Mouse (Mus musculus) MEL (cell line): ENCODE measurements around the gene Lrrk1. TPM values are rescaled to one million over a fixed set of nuclear protein-coding genes. Genes with fewer than 3 reads are reported as not detected.

Experiments
- DNase-seq: peaks from one replicate; pipeline ENCODE4 v3.0.0; 2011; ENCODE audit warnings: low read depth, low spot score
- H3K27ac ChIP-seq: 2 replicates; pipeline ENCODE4 v1.5.1; 2012; ENCODE audit warnings: low read depth, mild to moderate bottlenecking, control low read depth, low read length, moderate library complexity; ENCODE audit not compliant: control insufficient read depth
- H3K27me3 ChIP-seq, 2 experiments: fragments of 150-350 bp in 1 of 2; sonication (generic) in 1 of 2; 2 replicates each; pipeline ENCODE4 v1.6.1; 2012; ENCODE audit warnings: low read length in 2 of 2, mild to moderate bottlenecking in 2 of 2, improper control_type of control experiment in 1 of 2, moderate library complexity in 1 of 2; ENCODE audit not compliant: insufficient read depth in 2 of 2, control insufficient read depth in 1 of 2
- H3K36me3 ChIP-seq, 2 experiments: 2 replicates each; pipeline ENCODE4 v1.6.1; 2012 to 2014; ENCODE audit warnings: low read length in 2 of 2, improper control_type of control experiment in 1 of 2, inconsistent platforms in 1 of 2, mild to moderate bottlenecking in 1 of 2; ENCODE audit not compliant: insufficient read depth in 2 of 2, control insufficient read depth in 1 of 2
- H3K4me1 ChIP-seq, 2 experiments: fragments of 150-350 bp in 1 of 2; sonication (generic) in 1 of 2; 2 replicates each; pipeline ENCODE4 v1.6.1; 2012; ENCODE audit warnings: low read length in 2 of 2, improper control_type of control experiment in 1 of 2, mild to moderate bottlenecking in 1 of 2; ENCODE audit not compliant: insufficient read depth in 2 of 2, control insufficient read depth in 1 of 2
- H3K4me3 ChIP-seq, 2 experiments: fragments of 150-350 bp in 1 of 2; sonication (generic) in 1 of 2; 2 replicates each; pipeline ENCODE4 v1.5.1; 2012; ENCODE audit warnings: low read depth in 2 of 2, low read length in 2 of 2, mild to moderate bottlenecking in 2 of 2, moderate library complexity in 2 of 2, control low read depth in 1 of 2, improper control_type of control experiment in 1 of 2; ENCODE audit not compliant: control insufficient read depth in 1 of 2, insufficient read depth in 1 of 2
- H3K79me2 ChIP-seq: 2 replicates; pipeline ENCODE4 v1.6.1; 2012; ENCODE audit warnings: mild to moderate bottlenecking, low read length, moderate library complexity; ENCODE audit not compliant: control insufficient read depth, poor library complexity, insufficient read depth
- H3K9ac ChIP-seq: 2 replicates; pipeline ENCODE4 v1.6.1; 2012; ENCODE audit warnings: low read depth, mild to moderate bottlenecking, control low read depth, low read length, moderate library complexity; ENCODE audit not compliant: control insufficient read depth, poor library complexity, severe bottlenecking
- H3K9me3 ChIP-seq: fragments of 150-350 bp; sonication (generic); replicated peaks from 2 replicates; pipeline ENCODE4 v1.6.1; 2012; ENCODE audit warnings: mild to moderate bottlenecking, low read length, improper control_type of control experiment, moderate library complexity; ENCODE audit not compliant: insufficient read depth
- BHLHE40 ChIP-seq: IDR thresholded peaks from 2 replicates; pipeline ENCODE4 v1.6.1; 2012; ENCODE audit warnings: low read depth, mild to moderate bottlenecking, inconsistent platforms, low read length, improper control_type of control experiment, borderline replicate concordance
- CHD2 ChIP-seq: IDR thresholded peaks from 2 replicates; pipeline ENCODE4 v1.6.1; 2011; ENCODE audit warnings: low read length, improper control_type of control experiment
- EP300 ChIP-seq, 2 experiments: IDR thresholded peaks; 2 replicates each; pipeline ENCODE4 v1.6.1; 2011; ENCODE audit warnings: improper control_type of control experiment in 2 of 2, low read length in 2 of 2, low read depth in 1 of 2, mild to moderate bottlenecking in 1 of 2
- ETS1 ChIP-seq: IDR thresholded peaks from 2 replicates; pipeline ENCODE4 v1.6.1; 2012; ENCODE audit warnings: low read depth, mild to moderate bottlenecking, inconsistent platforms, low read length, improper control_type of control experiment, moderate library complexity
- GATA1 ChIP-seq: IDR thresholded peaks from 2 replicates; pipeline ENCODE4 v1.6.1; 2011; ENCODE audit warnings: low read depth, low read length, improper control_type of control experiment
- HCFC1 ChIP-seq: IDR thresholded peaks from 2 replicates; pipeline ENCODE4 v1.6.1; 2012; ENCODE audit warnings: low read depth, mild to moderate bottlenecking, inconsistent platforms, low read length, improper control_type of control experiment, moderate library complexity
- KAT2A ChIP-seq: conservative IDR thresholded peaks from 2 replicates; pipeline ENCODE4 v1.6.1; 2012; ENCODE audit warnings: low read depth, low read length, improper control_type of control experiment, inconsistent platforms
- MAFK ChIP-seq: IDR thresholded peaks from 2 replicates; pipeline ENCODE4 v1.6.1; 2011; ENCODE audit warnings: low read depth, mild to moderate bottlenecking, low read length, improper control_type of control experiment, borderline replicate concordance
- MAX ChIP-seq: IDR thresholded peaks from 2 replicates; pipeline ENCODE4 v1.6.1; 2011; ENCODE audit warnings: low read length, improper control_type of control experiment
- MAZ ChIP-seq: IDR thresholded peaks from 2 replicates; pipeline ENCODE4 v1.6.1; 2012; ENCODE audit warnings: low read depth, mild to moderate bottlenecking, inconsistent platforms, low read length, improper control_type of control experiment
- MXI1 ChIP-seq: IDR thresholded peaks from 2 replicates; pipeline ENCODE4 v1.6.1; 2011; ENCODE audit warnings: mild to moderate bottlenecking, low read depth, low read length, improper control_type of control experiment
- MYB ChIP-seq: IDR thresholded peaks from 2 replicates; pipeline ENCODE4 v1.6.1; 2011; ENCODE audit warnings: mild to moderate bottlenecking, low read depth, low read length, improper control_type of control experiment
- MYC ChIP-seq: IDR thresholded peaks from 2 replicates; pipeline ENCODE4 v1.6.1; 2011; ENCODE audit warnings: low read depth, mild to moderate bottlenecking, low read length, improper control_type of control experiment, moderate library complexity
- NRF1 ChIP-seq: IDR thresholded peaks from 2 replicates; pipeline ENCODE4 v1.6.1; 2014; ENCODE audit warnings: low read depth, mild to moderate bottlenecking, inconsistent platforms, low read length, improper control_type of control experiment, moderate library complexity; ENCODE audit not compliant: poor library complexity, insufficient read depth, severe bottlenecking
- POLR2A ChIP-seq, 2 experiments: IDR thresholded peaks; 2 replicates each; pipeline ENCODE4 v1.6.1; 2011 to 2012; ENCODE audit warnings: low read length in 2 of 2, mild to moderate bottlenecking in 2 of 2, control low read depth in 1 of 2, improper control_type of control experiment in 1 of 2, low read depth in 1 of 2, moderate library complexity in 1 of 2; ENCODE audit not compliant: control insufficient read depth in 1 of 2, insufficient read depth in 1 of 2, poor library complexity in 1 of 2
- POLR2AphosphoS2 ChIP-seq: IDR thresholded peaks from 2 replicates; pipeline ENCODE4 v1.6.1; 2011; ENCODE audit warnings: low read length, improper control_type of control experiment
- RAD21 ChIP-seq: IDR thresholded peaks from 2 replicates; pipeline ENCODE4 v1.6.1; 2011; ENCODE audit warnings: mild to moderate bottlenecking, low read depth, low read length, improper control_type of control experiment
- RCOR1 ChIP-seq: IDR thresholded peaks from 2 replicates; pipeline ENCODE4 v1.6.1; 2012; ENCODE audit warnings: low read depth, mild to moderate bottlenecking, inconsistent platforms, low read length, improper control_type of control experiment
- SMC3 ChIP-seq: IDR thresholded peaks from 2 replicates; pipeline ENCODE4 v1.6.1; 2011; ENCODE audit warnings: low read depth, low read length, improper control_type of control experiment
- TAL1 ChIP-seq: IDR thresholded peaks from 2 replicates; pipeline ENCODE4 v1.6.1; 2012; ENCODE audit warnings: mild to moderate bottlenecking, inconsistent platforms, low read length, moderate library complexity, mixed read lengths
- TBP ChIP-seq: IDR thresholded peaks from 2 replicates; pipeline ENCODE4 v1.8.0; 2011; ENCODE audit warnings: low read depth, low read length, improper control_type of control experiment
- TCF12 ChIP-seq: IDR thresholded peaks from 2 replicates; pipeline ENCODE4 v1.6.1; 2014; ENCODE audit warnings: low read depth, mild to moderate bottlenecking, inconsistent platforms, low read length, improper control_type of control experiment, moderate library complexity
- UBTF ChIP-seq: IDR thresholded peaks from 2 replicates; pipeline ENCODE4 v1.6.1; 2012; ENCODE audit warnings: low read depth, mild to moderate bottlenecking, inconsistent platforms, low read length, improper control_type of control experiment, moderate library complexity, borderline replicate concordance; ENCODE audit not compliant: insufficient read depth
- USF1 ChIP-seq: IDR thresholded peaks from 2 replicates; pipeline ENCODE4 v1.6.1; 2014; ENCODE audit warnings: low read depth, mild to moderate bottlenecking, inconsistent platforms, low read length, improper control_type of control experiment, moderate library complexity
- ZC3H11A ChIP-seq: IDR thresholded peaks from 2 replicates; pipeline ENCODE4 v1.6.1; 2012; ENCODE audit warnings: low read depth, mild to moderate bottlenecking, inconsistent platforms, low read length, improper control_type of control experiment
- ZNF384 ChIP-seq: IDR thresholded peaks from 2 replicates; pipeline ENCODE4 v1.6.1; 2012; ENCODE audit warnings: low read depth, mild to moderate bottlenecking, inconsistent platforms, low read length, improper control_type of control experiment
- polyA plus RNA-seq, 2 experiments: library from polyadenylated mRNA; stranded (reverse) in 1 of 2; unstranded in 1 of 2; fragments of >175 nt in 1 of 2; fragments of >200 nt in 1 of 2; gene quantifications; 2 replicates each; pipeline versions ENCODE4 v1.2.1 to v1.2.4; 2012; ENCODE audit warnings: low replicate concordance in 2 of 2, low read depth in 1 of 2; ENCODE audit not compliant: insufficient read length in 2 of 2, insufficient read depth in 1 of 2, missing spikeins in 1 of 2
- total RNA-seq: library from RNA; depleted of rRNA; stranded (reverse); fragments of 300-350 nt; gene quantifications from 2 replicates; pipeline ENCODE4 v1.2.3, GENCODE M21; 2012

Lrrk1 gene
- total and polyA plus RNA-seq, 3 experiments: 9.1 to 19.1 TPM; not detected in 1

GRCm38 (mm10) chr7:66187581-66188231 is 200.4 kb downstream of the Lrrk1 start:
- Histone ChIP-seq H3K27me3 (no peaks in the 10 kb centered on the region), H3K36me3 (peaks cover 0 to 7% of the 10 kb centered on the region in 2 experiments; a peak in 2 of 4 replicates), H3K79me2 (no peaks in the 10 kb centered on the region), H3K4me3 (no peak overlapping the region), H3K9me3 (no peaks in the 10 kb centered on the region), H3K4me1 (peaks cover 5 to 11% of the 10 kb centered on the region in 2 experiments), H3K27ac (peak overlapping the region; percentile 4; the same call in 1 of the 2 replicates), H3K9ac (no peak overlapping the region)
- TF ChIP-seq MAZ (peak; percentile 46; the same call in 1 of the 2 replicates), RCOR1 (peak; percentile 50; the same call in 1 of the 2 replicates), TAL1 (peak; percentile 40; the same call in 1 of the 2 replicates), USF1 (no peak), UBTF (no peak), EP300 (IDR thresholded peaks at IDR 0.05; ENCODE audit: low read depth in 1 of 2, low read length in 2 of 2) (peak; percentile 56 to 73), ETS1 (peak; percentile 75), SMC3 (no peak), TCF12 (peak; percentile 80), GATA1 (peak; percentile 61; the same call in 1 of the 2 replicates), NRF1 (0 out of 2 replicates have a peak, but pooled peaks have one; percentile 17), BHLHE40 (peak; percentile 50; the same call in 1 of the 2 replicates), MXI1 (peak; percentile 63; the same call in 1 of the 2 replicates), MYC (peak; percentile 71; the same call in 1 of the 2 replicates)
- peak; percentile 70 for DNase-seq

GRCm38 (mm10) chr7:66185370-66185769 is 202.8 kb downstream of the Lrrk1 start:
- no peak overlapping the region for H3K4me3 ChIP-seq
- H3K9me3 ChIP-seq: no peaks in the 10 kb centered on the region
- no peaks in the 10 kb centered on the region for H3K27me3 ChIP-seq
- TF ChIP-seq RAD21 (no peak), ZNF384 (no peak), POLR2A (IDR thresholded peaks at IDR 0.05; ENCODE audit: control insufficient read depth in 1 of 2, insufficient read depth in 1 of 2, low read depth in 1 of 2, low read length in 2 of 2, poor library complexity in 1 of 2) (no peak), MAX (no peak), POLR2AphosphoS2 (no peak), MXI1 (no peak), HCFC1 (no peak), ZC3H11A (no peak), MYB (no peak), TBP (no peak), CHD2 (no peak), KAT2A (no peak), USF1 (no peak), MAZ (no peak), SMC3 (no peak), TAL1 (no peak), MAFK (no peak), ETS1 (no peak), NRF1 (no peak)
- peaks cover 5 to 11% of the 10 kb centered on the region in 2 experiments for H3K4me1 ChIP-seq
- no peaks in the 10 kb centered on the region for H3K79me2 ChIP-seq
- H3K36me3 ChIP-seq: peaks cover 0 to 7% of the 10 kb centered on the region in 2 experiments; a peak in 2 of 4 replicates
- no peak for DNase-seq
- no peak overlapping the region for H3K27ac ChIP-seq
- no peak overlapping the region for H3K9ac ChIP-seq
